Mouse (Mus musculus) adrenal gland, adult 8-10 months (tissue): ENCODE data around the gene Tbce. TPM values are rescaled to one million over a fixed set of nuclear protein-coding genes. Genes with fewer than 3 reads are reported as not detected.
A peak's percentile ranks its signal among the peaks of the same experiment; 100 is the strongest.

ENCODE experiments used
- DNase-seq: peaks from one replicate; pipeline ENCODE4 v3.0.0; 2022
- total RNA-seq, 4 experiments: library from RNA; stranded (reverse); gene quantifications; 2 replicates each; pipeline ENCODE4 v1.2.4; 2022

The Tbce gene
- total RNA-seq, 4 experiments from 2014 or later, result 40.3 to 86.9 (median 59.4) TPM

DNA sequence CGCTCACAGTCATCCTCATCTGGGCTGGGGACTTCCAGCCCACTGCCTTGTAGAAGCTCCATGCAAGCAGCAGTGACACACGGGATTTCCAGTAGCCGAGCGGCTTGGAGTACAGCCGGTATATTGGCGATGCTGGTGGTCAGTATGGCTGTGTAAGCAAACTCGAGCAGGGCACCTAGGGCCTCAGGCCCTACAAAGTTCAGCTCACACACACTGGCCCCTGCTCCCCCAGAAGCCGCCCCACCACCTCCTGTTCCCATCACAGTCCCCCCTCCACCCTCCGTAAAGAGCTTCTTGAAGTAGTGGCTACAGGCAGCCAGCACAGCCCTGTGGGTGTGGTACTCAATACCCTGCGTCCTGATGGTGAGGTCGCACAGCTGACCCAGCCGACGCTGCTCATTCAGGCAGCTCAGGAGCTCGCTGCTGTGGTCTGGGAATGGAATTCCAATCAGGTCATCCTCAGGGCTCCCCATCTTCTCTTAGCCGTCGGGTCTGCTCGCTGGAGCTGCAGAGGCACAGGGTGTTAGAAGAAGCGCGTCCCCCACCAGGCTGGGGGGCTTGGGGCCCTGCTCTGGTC lies 74.0 kb downstream of the Tbce start:
- no peak for DNase-seq

DNA sequence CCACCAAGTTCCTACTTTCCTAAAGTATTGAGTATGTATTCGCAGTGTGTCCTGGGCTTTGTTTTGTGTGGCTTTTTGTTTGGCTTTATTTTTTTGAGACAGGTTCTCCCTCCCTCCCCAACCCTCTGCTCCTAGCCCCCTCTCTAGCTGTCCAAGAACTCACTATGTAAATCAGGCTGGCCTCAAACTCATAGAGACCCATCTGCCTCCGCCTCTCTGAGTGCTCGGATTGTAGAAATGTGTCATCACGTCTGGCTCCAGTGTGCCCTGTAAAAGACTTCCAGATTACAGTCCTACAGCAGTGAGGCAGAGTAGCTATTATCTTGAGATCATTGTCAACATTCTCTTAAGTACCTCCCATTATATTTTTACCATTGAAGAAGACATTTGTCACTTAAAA lies 78.4 kb downstream of the Tbce start:
- no peak for DNase-seq

DNA sequence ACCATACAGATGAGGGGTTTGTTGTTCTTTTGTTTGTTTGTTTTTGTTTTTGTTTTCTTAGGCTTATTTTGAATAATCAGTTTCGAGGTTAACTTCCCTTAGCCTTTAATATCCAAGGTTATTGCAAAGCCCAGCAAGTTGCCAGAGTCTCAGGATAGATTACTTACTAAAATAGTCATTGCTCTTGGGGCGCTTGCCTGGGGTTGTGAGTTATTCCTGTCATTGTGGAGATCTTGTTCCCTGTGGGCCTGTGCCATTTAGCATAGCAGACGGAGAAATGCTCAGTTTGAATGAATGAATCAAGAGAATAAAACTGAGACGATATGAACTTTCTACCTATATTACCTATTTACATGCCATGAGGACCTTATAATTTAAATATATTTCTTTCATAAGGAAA lies 79.2 kb downstream of the Tbce start:
- DNase-seq, result no peak

DNA sequence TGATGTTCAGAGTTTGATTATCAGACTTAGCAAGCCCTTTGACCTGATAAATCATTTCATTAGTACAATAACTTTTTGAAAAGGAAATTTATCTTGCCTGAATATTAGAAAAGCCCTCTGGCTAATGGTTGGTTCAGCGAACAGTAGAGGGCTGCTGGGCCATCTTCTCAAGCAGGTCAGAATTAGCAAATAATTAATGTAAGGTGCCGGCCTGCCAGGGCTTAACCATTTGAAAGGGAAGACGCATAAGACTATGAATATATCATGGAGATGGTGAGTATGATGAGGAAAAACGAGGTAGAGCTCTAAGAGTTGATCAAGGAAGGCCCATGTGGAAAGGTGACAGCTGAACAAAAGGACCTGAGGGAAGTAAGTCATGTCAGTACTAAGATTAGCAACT lies 82.8 kb downstream of the Tbce start:
- no peak for DNase-seq

DNA sequence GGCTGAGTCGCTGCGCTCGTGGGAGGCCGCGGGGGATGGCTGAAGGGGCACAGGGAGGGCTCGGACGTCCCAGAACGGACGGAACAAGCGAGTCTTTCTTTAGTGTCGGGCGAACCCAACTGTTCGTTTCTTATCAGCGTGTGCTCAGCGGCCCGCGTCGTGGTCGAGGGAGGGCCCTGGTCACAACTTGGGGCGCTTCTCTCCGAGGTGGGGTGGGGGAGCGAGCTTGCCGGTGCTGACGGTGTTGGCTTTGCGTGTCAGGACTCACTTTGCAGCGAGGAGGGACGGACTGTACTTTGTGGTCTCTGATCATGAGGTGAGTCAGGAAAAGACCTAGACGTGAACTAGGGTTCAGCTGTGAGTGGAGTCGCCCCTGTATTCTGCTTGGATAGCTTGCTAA lies 84.5 kb downstream of the Tbce start:
- peak; percentile 32 for DNase-seq

DNA sequence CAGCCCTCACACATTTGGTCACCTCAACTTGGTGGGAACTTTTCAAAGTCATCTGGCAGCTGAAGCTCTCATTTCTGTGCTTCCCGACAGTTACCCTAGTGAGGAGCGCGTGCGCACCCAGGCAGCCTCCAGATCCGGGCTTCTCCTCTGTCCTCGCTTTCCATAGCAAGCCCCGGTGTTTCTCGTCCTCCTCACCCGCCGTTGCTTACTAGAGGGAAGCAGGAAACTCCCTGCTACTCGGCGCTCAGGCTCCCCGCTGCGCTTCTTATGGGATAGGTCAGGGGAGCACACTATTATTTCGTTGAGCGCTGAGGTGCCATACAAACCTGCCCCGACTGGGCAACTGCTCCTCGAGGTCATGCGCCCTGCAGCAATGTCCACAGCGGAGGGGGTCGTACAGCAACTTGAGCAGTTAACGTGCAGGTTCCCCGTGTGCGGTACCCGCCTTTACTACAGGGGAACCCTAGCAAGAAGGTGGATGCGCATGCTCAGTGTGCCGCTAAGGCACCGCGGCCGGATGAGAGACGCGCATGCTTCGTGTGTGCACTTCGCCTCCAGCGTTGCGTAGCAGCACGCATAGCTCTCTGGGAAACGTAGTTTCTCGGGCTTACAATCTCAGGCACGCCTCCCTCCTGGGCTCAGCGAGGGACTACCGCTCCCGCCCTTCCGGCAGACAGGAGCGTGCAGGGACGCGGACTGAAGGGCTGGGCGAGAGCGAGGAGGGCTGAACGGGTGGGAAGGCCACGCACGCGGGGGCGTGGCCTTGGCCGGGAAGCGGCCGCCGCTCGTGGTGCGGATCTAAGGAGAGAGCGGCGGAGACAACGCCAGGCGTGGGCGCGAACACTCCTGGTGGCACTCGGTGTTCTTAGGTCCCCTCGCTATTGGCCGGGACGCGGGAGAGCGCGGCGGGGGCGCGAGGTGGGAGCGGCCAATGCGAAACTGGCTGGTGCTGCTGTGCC lies 85.3 kb downstream of the Tbce start, which contains the start of gene B3galnt2:
Gene B3galnt2, plus strand, starts transcription at position 596 of the 959 bp plus-strand sequence.
- DNase-seq, result peak; percentile 98

Other genes with a start within 250 kb of the Tbce start
- 10 to 100 TPM; 24.7 to 31.4 (median 27.8) TPM for gene B3galnt2, start 85.2 kb downstream of the Tbce start, total RNA-seq
- 10 to 100 TPM; 35.2 to 54.4 (median 42.0) TPM for gene Arid4b, start 23.6 kb upstream of the Tbce start, total RNA-seq
- gene Ggps1, start 23.9 kb upstream of the Tbce start, total RNA-seq, result 10 to 100 TPM; 38.3 to 58.2 (median 43.5) TPM